Mouse (Mus musculus) 3134 (cell line): Measurements from ENCODE around the gene Vmn1r52.
"Not testable (repeated sequence)": the region's sequence is repeated elsewhere in the genome, so short reads cannot be mapped to it uniquely, and the experiment has no call there.

Experiments
- DNase-seq: peaks from one replicate; pipeline ENCODE4 v3.0.0-alpha.2; 2011; ENCODE audit warnings: low spot score; ENCODE audit not compliant: insufficient read length; ENCODE audit errors: extremely low read depth

Gene Vmn1r52

GRCm38 (mm10) chr6:90174508-90174907 is at the start of gene Vmn1r52:
Vmn1r52 (plus strand) TSS chr6:90174808.
- no peak for DNase-seq

GRCm38 (mm10) chr6:90160139-90160538 is 14.5 kb upstream of the Vmn1r52 start:
- no peak for DNase-seq

- not testable (repeated sequence) for DNase-seq
These were observed 27.9 kb downstream of the Vmn1r52 start, which contains the start of gene V1ra8 for GRCm38 (mm10) chr6:90202493-90202892. V1ra8 (plus strand) TSS chr6:90202793.

- no peak for DNase-seq
These were observed 49.7 kb downstream of the Vmn1r52 start, which contains the start of gene Vmn1r53 for GRCm38 (mm10) chr6:90224338-90224737. Vmn1r53 (minus strand) TSS chr6:90224438.
